Mouse (Mus musculus) E14TG2a.4 (cell line): ENCODE measurements around the gene Cnn1.

ENCODE experiments used
- CTCF ChIP-seq: conservative IDR thresholded peaks from 2 replicates; pipeline ENCODE4 v1.5.1; 2014; ENCODE audit warnings: low read length
- NANOG ChIP-seq: IDR thresholded peaks from 2 replicates; pipeline ENCODE4 v1.6.1; 2014; ENCODE audit warnings: borderline replicate concordance, low read length, mixed read lengths
- POU5F1 ChIP-seq: IDR thresholded peaks from 2 replicates; pipeline ENCODE4 v1.6.1; 2014; ENCODE audit warnings: low read length, borderline replicate concordance

GRCm38 (mm10) chr9:22153810-22154209 is 54.8 kb downstream of the Cnn1 start:
- TF ChIP-seq CTCF (peak; percentile 52), POU5F1 (no peak), NANOG (no peak)
